ENCODE assay signal across 22 mouse cellular contexts in the genomic region with DNA sequence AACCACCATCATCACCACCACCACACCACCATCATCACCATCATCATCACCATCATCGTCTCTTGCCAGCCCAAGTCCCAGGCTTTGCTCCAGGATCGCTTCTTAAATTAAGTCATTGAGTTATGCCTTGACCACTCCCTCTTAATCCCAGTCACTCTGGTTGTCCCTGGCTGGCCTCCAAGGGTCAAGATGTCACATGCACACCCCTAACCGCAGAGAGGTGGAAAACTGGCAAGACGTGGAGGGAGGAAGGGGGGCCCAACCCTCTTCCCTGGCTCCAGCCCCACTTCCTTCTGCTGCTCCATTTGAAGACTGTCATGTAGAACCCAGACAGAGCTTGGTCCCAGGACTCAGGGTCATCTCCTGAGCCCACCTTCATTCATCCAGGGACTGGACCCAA. TPM values are rescaled to one million over a fixed set of nuclear protein-coding genes. Genes with fewer than 3 reads are reported as not detected.
DNase-seq lines count a peak whose midpoint lies in the region; ATAC-seq and TF ChIP-seq lines count a peak whose summit lies in the region.
"Had no signal": no experiment of that assay in that cellular context is flagged by ENCODE, and none has a peak within 500 bp of the region (broad histone marks: within the 10 kb centered on the region; RNA-seq: fewer than 3 reads in every experiment).

No protein-coding gene starts in this region.

- TF ChIP-seq CTCF in lung, adult 2 months (IDR thresholded peaks at IDR 0.05; ENCODE audit: insufficient read depth, low read length), result no peak

- intact Hi-C loops in heart, postnatal 14 days (cut with DNase I), result no loop called here

- no peak overlapping the region for H3K4me2 ChIP-seq in forebrain, embryonic 15.5 days (replicated peaks)
- H3K4me2 ChIP-seq: embryonic facial prominence, embryonic 13.5 days; forebrain, embryonic 12.5 days; heart, embryonic 13.5 days had no signal

- no peak overlapping the region for H3K4me3 ChIP-seq in lung, adult 2 months (replicated peaks; ENCODE audit: extremely low read depth, low read depth, low read length)
- no peak overlapping the region for H3K4me3 ChIP-seq in forebrain, embryonic 15.5 days
- H3K4me3 ChIP-seq: embryonic facial prominence, embryonic 13.5 days; forebrain, embryonic 12.5 days; gastrocnemius, adult 2 months; heart, embryonic 13.5 days had no signal

- H3K27ac ChIP-seq in forebrain, embryonic 15.5 days (replicated peaks), result no peak overlapping the region
- H3K27ac ChIP-seq: embryonic facial prominence, embryonic 13.5 days; forebrain, embryonic 12.5 days; gastrocnemius, adult 2 months; heart, embryonic 13.5 days; hindbrain, postnatal 0 days had no signal

- no peak for ATAC-seq in forebrain, embryonic 15.5 days (replicated peaks)
- ATAC-seq: forebrain, postnatal 0 days; hindbrain, postnatal 0 days had no signal

- WGBS in lung, adult 2 months, result 38% methylated on average over 4 of the region's 4 CpGs
- 76% methylated on average over 4 of the region's 4 CpGs for WGBS in forebrain, embryonic 15.5 days

- no peaks in the 10 kb centered on the region for H3K36me3 ChIP-seq in forebrain, embryonic 15.5 days
- H3K36me3 ChIP-seq: embryonic facial prominence, embryonic 13.5 days; forebrain, embryonic 12.5 days; heart, embryonic 13.5 days had no signal

- no peak overlapping the region for H3K9ac ChIP-seq in forebrain, embryonic 15.5 days (replicated peaks)
- H3K9ac ChIP-seq: forebrain, embryonic 12.5 days; forebrain, postnatal 0 days; heart, embryonic 13.5 days had no signal

- no peak for TF ChIP-seq POLR2A in lung, adult 2 months (IDR thresholded peaks at IDR 0.05; ENCODE audit: borderline replicate concordance, extremely low read depth, low read depth, low read length)

- H3K27me3 ChIP-seq in forebrain, embryonic 15.5 days, result no peaks in the 10 kb centered on the region
- H3K27me3 ChIP-seq: embryonic facial prominence, embryonic 13.5 days had no signal

- DNase-seq in gastrocnemius, adult 18-20 months (ENCODE audit: low spot score), result peak; percentile 9
- no peak for DNase-seq in gastrocnemius, postnatal 4 days (ENCODE audit: low spot score in 2 of 2)
- DNase-seq in 3134 (ENCODE audit: extremely low read depth, insufficient read length, low spot score), result peak; percentile 79
- peak; percentile 18 for DNase-seq in lung, adult 2 months
- DNase-seq in lung, postnatal 25 days (ENCODE audit: low spot score), result peak; percentile 28
- no peak for DNase-seq in heart, postnatal 14 days
- DNase-seq in adrenal gland, adult 2 months, result no peak
- DNase-seq: adrenal gland, postnatal 14 days; cerebellum, adult 18-20 months; cerebellum, adult 9-11 months; cerebellum, postnatal 36 days; forebrain, postnatal 0 days; gastrocnemius, adult 2 months; gastrocnemius, postnatal 25 days; heart, adult 11 months had no signal

- H3K9me3 ChIP-seq in forebrain, embryonic 15.5 days, result no peaks in the 10 kb centered on the region
- H3K9me3 ChIP-seq: embryonic facial prominence, embryonic 13.5 days; forebrain, embryonic 12.5 days; heart, embryonic 13.5 days had no signal

- no peaks in the 10 kb centered on the region for H3K4me1 ChIP-seq in lung, adult 2 months (ENCODE audit: control insufficient read depth, insufficient read depth, low read length)
- H3K4me1 ChIP-seq in forebrain, embryonic 15.5 days, result no peaks in the 10 kb centered on the region

RNA-seq across cellular contexts. Expression of a gene that starts 0.6 kb away (rescaled TPM):
- under 1 TPM; 0.07 to 0.21 TPM for total RNA-seq in gastrocnemius, adult 18-20 months (2021)
- total RNA-seq in gastrocnemius, postnatal 4 days (2021), result not detected
- polyA plus RNA-seq in lung, adult 2 months (2012; rRNA removed), result 0.36 and 1.9 TPM in 2 replicates
- not detected in 2 replicates for polyA plus RNA-seq in forebrain, embryonic 15.5 days (2015; fragmentation: Nextera tagmentation; extraction: Ambion mirVana)
- total RNA-seq in heart, postnatal 14 days (2021), result not detected
- total RNA-seq in adrenal gland, adult 2 months (2021), result not detected
- polyA plus RNA-seq in adrenal gland, adult 2 months (2012; rRNA removed), result not detected in 2 replicates
- total RNA-seq: adrenal gland, postnatal 14 days; hindbrain, postnatal 0 days had no signal
- polyA plus RNA-seq: heart, postnatal 0 days; hindbrain, postnatal 0 days had no signal

RNA-seq across cellular contexts. Expression of a gene that starts 34.5 kb away (rescaled TPM):
- total RNA-seq in gastrocnemius, adult 18-20 months (2021), result 1 to 10 TPM; 1.4 TPM
- total RNA-seq in gastrocnemius, postnatal 4 days (2021), result under 1 TPM; 0.15 to 0.18 TPM
- polyA plus RNA-seq in lung, adult 2 months (2012; rRNA removed), result 0.21 and 0.34 TPM in 2 replicates
- polyA plus RNA-seq in forebrain, embryonic 15.5 days (2015; fragmentation: Nextera tagmentation; extraction: Ambion mirVana), result not detected in 2 replicates
- under 1 TPM; 0.07 to 0.17 TPM for total RNA-seq in heart, postnatal 14 days (2021)
- not detected for total RNA-seq in adrenal gland, adult 2 months (2021)
- not detected in 2 replicates for polyA plus RNA-seq in adrenal gland, adult 2 months (2012; rRNA removed)
- total RNA-seq: adrenal gland, postnatal 14 days; forebrain, postnatal 0 days; hindbrain, postnatal 0 days had no signal
- polyA plus RNA-seq: forebrain, embryonic 12.5 days; intestine, embryonic 14.5 days had no signal

Comparison
In these comparisons a context has a peak if more than half of its experiments do, and no peak if none do; other contexts are left out.
1. DNase-seq: peak in gastrocnemius, adult 18-20 months (single experiment), 3134 (single experiment), lung, adult 2 months (single experiment) and lung, postnatal 25 days (single experiment); none in gastrocnemius, postnatal 4 days (0 of 2), heart, postnatal 14 days (0 of 2) and adrenal gland, adult 2 months (single experiment).